Mouse (Mus musculus) CD4-positive naive resting alpha-beta T cell, adult 76 days (primary cell): Measurements from ENCODE around the gene Chrng. TPM values are rescaled to one million over a fixed set of nuclear protein-coding genes. Genes with fewer than 3 reads are reported as not detected.

ENCODE experiments used
- total RNA-seq: library from RNA; stranded (reverse); gene quantifications from one replicate; pipeline ENCODE4 v1.2.4, GENCODE M21; 2023

Chrng gene
- total RNA-seq: not detected

GRCm38 (mm10) chr1:87204465-87204864 lies at the start of gene Chrng:
TSS of gene Chrng (plus strand) at chr1:87204657.

GRCm38 (mm10) chr1:87156199-87156587 lies 48.3 kb upstream of the Chrng start, which contains the start of gene Ecel1:
TSS of gene Ecel1 (minus strand) at chr1:87156521.

GRCm38 (mm10) chr1:87183013-87183412 lies 21.4 kb upstream of the Chrng start, which contains the start of gene Prss56:
TSS of gene Prss56 (plus strand) at chr1:87183313.

GRCm38 (mm10) chr1:87190429-87190828 lies 14.0 kb upstream of the Chrng start, which contains the start of gene Chrnd:
TSS of gene Chrnd (plus strand) at chr1:87190607.

GRCm38 (mm10) chr1:87213735-87214704 lies 9.6 kb downstream of the Chrng start, which contains the start of gene Eif4e2:
TSS of gene Eif4e2 (plus strand) at chr1:87213914.

Other genes with a start within 250 kb of the Chrng start
- not detected for gene Alppl2, start 114.7 kb upstream of the Chrng start, total RNA-seq
- not detected for gene Alpi, start 103.1 kb upstream of the Chrng start, total RNA-seq
- not detected for gene Akp3, start 79.7 kb upstream of the Chrng start, total RNA-seq
- not detected for gene Ecel1, start 48.1 kb upstream of the Chrng start, total RNA-seq
- not detected for gene Prss56, start 21.3 kb upstream of the Chrng start, total RNA-seq
- gene Chrnd, start 14.1 kb upstream of the Chrng start, total RNA-seq: not detected
- 156 TPM for gene Eif4e2, start 9.3 kb downstream of the Chrng start, total RNA-seq
- gene Efhd1, start 59.7 kb downstream of the Chrng start, total RNA-seq: not detected
- 120 TPM for gene Gigyf2, start 122.3 kb downstream of the Chrng start, total RNA-seq
- gene Kcnj13, start 190.1 kb downstream of the Chrng start, total RNA-seq: not detected